Mouse (Mus musculus): ENCODE measurements around the gene Gpr162. TPM values are rescaled to one million over a fixed set of nuclear protein-coding genes. Genes with fewer than 3 reads are reported as not detected.

Gene Gpr162
- total and polyA plus RNA-seq, 3 experiments = 0.48 to 2.0 (median 1.7) TPM

DNA sequence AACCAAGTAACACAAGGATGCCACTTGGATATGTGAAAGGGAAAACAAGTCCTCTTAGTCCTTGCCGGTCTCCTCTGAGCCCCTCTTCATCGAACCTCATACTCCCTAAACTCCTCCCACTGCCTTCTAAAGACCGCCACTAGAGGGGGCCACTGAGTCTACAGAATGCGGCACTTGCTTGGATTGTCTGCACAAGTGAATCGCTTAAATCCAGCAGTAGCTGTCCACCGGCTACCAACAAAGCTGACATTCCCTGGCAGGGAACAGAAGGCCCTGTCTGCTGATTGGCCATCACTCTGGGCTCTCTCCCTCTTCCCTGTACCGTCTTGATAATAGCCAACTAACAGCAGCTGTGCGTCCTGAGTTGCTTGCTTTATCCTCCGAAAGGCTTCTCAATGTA is 16.5 kb downstream of the Gpr162 start:
- DNase-seq (ENCODE audit: extremely low read depth) = peak; percentile 89
- Histone ChIP-seq H3K4me1 (ENCODE audit: control insufficient read depth in 1 of 2, insufficient read depth in 2 of 2) (peaks cover 3 to 20% of the 10 kb centered on the region in 2 experiments; a peak in 3 of 4 replicates), H3K4me2 (ENCODE audit: insufficient read depth, low read depth, poor library complexity, severe bottlenecking) (no peak overlapping the region), H3K27me3 (replicated peaks) (peaks cover 24% of the 10 kb centered on the region), H3K79me2 (replicated peaks; ENCODE audit: control insufficient read depth, extremely low read depth, insufficient read depth, poor library complexity, severe bottlenecking) (no peaks in the 10 kb centered on the region), H3K9me3 (replicated peaks; ENCODE audit: low read length) (no peaks in the 10 kb centered on the region), H3K27ac (ENCODE audit: insufficient read depth, low read depth) (no peak overlapping the region), H3K36me3 (replicated peaks in 1 of 2; ENCODE audit: control insufficient read depth in 1 of 2, insufficient read depth in 1 of 2, low read length in 1 of 2) (no peaks in the 10 kb centered on the region), H3K4me3 (replicated peaks in 1 of 3; ENCODE audit: low read depth in 2 of 3, low read length in 2 of 3, poor library complexity in 1 of 3) (no peak overlapping the region), H3K9ac (ENCODE audit: insufficient read depth, low read depth) (no peak overlapping the region)
- in situ Hi-C loops (cut with MboI; ENCODE audit: low pct_ligation_motif_present, low pct_unique_long_range_greater_than_20kb, low sequenced_read_pairs) (loop anchor here (10.0 kb wide), 1 partner anchor 87 kb away; the partner anchor contains the start of gene Mlf2), dilution Hi-C loops (cut with MboI; ENCODE audit: extremely low pct_ligation_motif_present, extremely low pct_unique_long_range_greater_than_20kb, low sequenced_read_pairs) (no loop called here)
- peak; percentile 14; the same call in 1 of the 2 replicates for TF ChIP-seq MAX (IDR thresholded peaks at IDR 0.05; ENCODE audit: low read length)
- peak; percentile 21; the same call in 1 of the 2 replicates for TF ChIP-seq HCFC1 (IDR thresholded peaks at IDR 0.05; ENCODE audit: low read depth, low read length)
- 0 out of 2 replicates have a peak, but pooled peaks have one; percentile 52 for TF ChIP-seq NELFE (IDR thresholded peaks at IDR 0.05; ENCODE audit: low read depth, low read length)
- 0 out of 2 replicates have a peak, but pooled peaks have one; percentile 11 for TF ChIP-seq BHLHE40 (IDR thresholded peaks at IDR 0.05; ENCODE audit: low read depth, low read length)
- TF ChIP-seq SIN3A (IDR thresholded peaks at IDR 0.05; ENCODE audit: low read length) = peak; percentile 48; the same call in 1 of the 2 replicates
- peak; percentile 76 for TF ChIP-seq SMC3 (IDR thresholded peaks at IDR 0.05; ENCODE audit: low read depth, low read length)
- TF ChIP-seq MEF2A (IDR thresholded peaks at IDR 0.05; ENCODE audit: borderline replicate concordance, low read depth, low read length) = peak; percentile 23; the same call in 1 of the 2 replicates
- peak; percentile 62 for TF ChIP-seq RAD21 (IDR thresholded peaks at IDR 0.05; ENCODE audit: low read depth, low read length)
- TF ChIP-seq ZNF384 (IDR thresholded peaks at IDR 0.05; ENCODE audit: low read depth, low read length) = 0 out of 2 replicates have a peak, but pooled peaks have one; percentile 8
- no peak for TF ChIP-seq PAX5 (IDR thresholded peaks at IDR 0.05; ENCODE audit: low read length)
- TF ChIP-seq MAZ (IDR thresholded peaks at IDR 0.05; ENCODE audit: low read depth, low read length) = peak; percentile 58; the same call in 1 of the 2 replicates
- no peak for TF ChIP-seq ETS1 (conservative IDR thresholded peaks at IDR 0.05; ENCODE audit: low read depth, low read length)
- peak; percentile 88 to 93 for TF ChIP-seq CTCF (conservative IDR thresholded peaks at IDR 0.05 in 1 of 2, IDR thresholded peaks at IDR 0.05 in 1 of 2; ENCODE audit: low read depth in 2 of 2, low read length in 2 of 2)
- TF ChIP-seq CHD1 (IDR thresholded peaks at IDR 0.05; ENCODE audit: low read depth, low read length) = no peak
- no peak for TF ChIP-seq KAT2A (IDR thresholded peaks at IDR 0.05; ENCODE audit: insufficient replicate concordance, low read length)

DNA sequence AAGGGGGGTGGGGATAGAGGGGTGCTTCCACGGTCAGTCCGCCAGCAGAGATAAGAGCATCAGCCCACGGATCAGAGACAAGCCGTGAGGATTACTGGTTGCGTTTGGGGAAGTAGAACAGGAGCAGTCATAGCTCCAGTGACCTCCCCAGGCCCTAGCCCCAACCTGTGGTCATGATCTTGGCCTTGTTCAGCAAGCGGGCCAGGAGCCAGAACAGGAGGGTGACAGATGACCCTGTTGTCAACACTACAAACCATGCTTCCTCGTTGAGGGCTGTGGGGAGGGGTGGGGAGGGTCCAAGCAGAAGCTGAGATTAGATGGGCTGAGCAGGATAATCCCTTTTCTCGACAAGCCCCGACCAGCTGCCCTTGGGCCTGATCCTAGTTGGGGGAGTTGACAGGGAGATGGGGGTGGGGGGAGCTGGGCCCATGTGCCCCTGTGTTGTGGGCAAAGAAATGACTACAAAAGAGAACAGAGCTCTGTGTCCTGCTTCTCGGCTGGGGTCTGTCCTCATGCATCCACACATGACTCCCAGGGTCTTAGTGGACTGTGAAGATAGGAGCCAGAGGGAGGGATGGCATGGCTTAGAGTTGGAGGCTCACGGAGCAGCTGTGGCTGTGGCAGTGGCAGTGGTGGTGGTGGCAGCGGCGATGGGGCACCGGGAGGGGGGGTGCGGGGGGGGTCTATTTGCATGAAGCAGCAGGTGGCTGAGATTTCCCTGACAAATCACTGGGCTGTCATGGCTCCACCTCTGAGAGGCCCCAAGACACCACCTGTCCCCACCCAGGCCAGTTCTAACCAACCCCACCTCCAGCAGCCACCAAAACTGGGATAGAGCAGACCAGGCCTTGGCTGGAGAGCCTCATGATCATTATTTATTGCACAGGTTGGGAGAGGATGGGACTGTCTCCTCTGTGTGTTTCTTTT is 23.3 kb downstream of the Gpr162 start, which contains the start of gene Gnb3:
Gene Gnb3, minus strand, starts transcription at position 35 of the 927 bp plus-strand sequence.
- Histone ChIP-seq H3K9me3 (replicated peaks; ENCODE audit: low read length) (no peaks in the 10 kb centered on the region), H3K79me2 (replicated peaks; ENCODE audit: control insufficient read depth, extremely low read depth, insufficient read depth, poor library complexity, severe bottlenecking) (no peaks in the 10 kb centered on the region), H3K4me2 (ENCODE audit: insufficient read depth, low read depth, poor library complexity, severe bottlenecking) (peak within 1 kb of the TSS; percentile 10; the same call in 1 of the 2 replicates), H3K4me3 (replicated peaks in 1 of 3; ENCODE audit: low read depth in 2 of 3, low read length in 2 of 3, poor library complexity in 1 of 3) (no peak within 1 kb of the TSS), H3K36me3 (replicated peaks in 1 of 2; ENCODE audit: control insufficient read depth in 1 of 2, insufficient read depth in 1 of 2, low read length in 1 of 2) (peaks cover 1 to 26% of the 10 kb centered on the region in 2 experiments), H3K27ac (ENCODE audit: insufficient read depth, low read depth) (peak within 1 kb of the TSS; percentile 27), H3K9ac (ENCODE audit: insufficient read depth, low read depth) (no peak within 1 kb of the TSS), H3K27me3 (replicated peaks) (no peaks in the 10 kb centered on the region), H3K4me1 (ENCODE audit: control insufficient read depth in 1 of 2, insufficient read depth in 2 of 2) (peaks cover 17 to 63% of the 10 kb centered on the region in 2 experiments)
- in situ Hi-C loops (cut with MboI; ENCODE audit: low pct_ligation_motif_present, low pct_unique_long_range_greater_than_20kb, low sequenced_read_pairs) (loop anchor here (10.0 kb wide), 1 partner anchor 94 kb away; the partner anchor contains the start of gene Mlf2), dilution Hi-C loops (cut with MboI; ENCODE audit: extremely low pct_ligation_motif_present, extremely low pct_unique_long_range_greater_than_20kb, low sequenced_read_pairs) (no loop called here)
- TF ChIP-seq TCF12 (IDR thresholded peaks at IDR 0.05; ENCODE audit: low read depth, low read length) (peak; percentile 52; the same call in 1 of the 2 replicates), KAT2A (IDR thresholded peaks at IDR 0.05; ENCODE audit: insufficient replicate concordance, low read length) (no peak), IRF4 (IDR thresholded peaks at IDR 0.05; ENCODE audit: low read depth, low read length) (peak; percentile 19; the same call in 1 of the 2 replicates), POLR2A (IDR thresholded peaks at IDR 0.05; ENCODE audit: low read depth, low read length) (peak; percentile 38; the same call in 1 of the 2 replicates), EP300 (IDR thresholded peaks at IDR 0.05; ENCODE audit: low read length) (0 out of 2 replicates have a peak, but pooled peaks have one; percentile 14), ETS1 (conservative IDR thresholded peaks at IDR 0.05; ENCODE audit: low read depth, low read length) (no peak)
- peak; percentile 78 for DNase-seq (ENCODE audit: extremely low read depth)
